Mouse (Mus musculus) spleen, postnatal 10 days (tissue): Measurements from ENCODE around the gene Rpl5.

ENCODE experiments used
- DNase-seq, 2 experiments: peaks; one replicate each; pipeline ENCODE4 v3.0.0; 2021 to 2022; ENCODE audit warnings: low spot score in 2 of 2

The Rpl5 gene

GRCm38 (mm10) chr5:107942941-107943340, 42.6 kb downstream of the Rpl5 start:
- DNase-seq: no peak

GRCm38 (mm10) chr5:107943526-107943925, 43.2 kb downstream of the Rpl5 start:
- no peak for DNase-seq

DNA sequence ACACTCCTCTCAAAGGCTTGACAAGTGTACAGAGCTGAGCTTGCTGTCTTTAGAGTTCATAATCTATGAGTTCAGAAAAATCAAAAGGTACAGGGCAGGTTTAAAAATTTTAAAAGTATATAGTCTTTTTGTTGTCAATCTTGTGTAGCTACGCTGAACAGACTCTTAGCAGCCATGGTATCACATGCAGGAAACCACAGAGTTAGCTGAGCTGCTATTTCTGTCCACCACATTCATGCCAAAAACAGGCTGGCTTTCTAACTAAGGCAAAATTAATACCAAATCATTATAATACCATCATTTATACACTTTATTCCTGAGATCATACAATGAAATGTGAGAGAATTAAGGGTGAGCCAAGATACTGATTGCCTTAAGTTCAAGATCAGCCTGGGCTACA, 46.2 kb downstream of the Rpl5 start:
- DNase-seq: no peak

GRCm38 (mm10) chr5:107947548-107947947, 47.2 kb downstream of the Rpl5 start:
- no peak for DNase-seq

DNA sequence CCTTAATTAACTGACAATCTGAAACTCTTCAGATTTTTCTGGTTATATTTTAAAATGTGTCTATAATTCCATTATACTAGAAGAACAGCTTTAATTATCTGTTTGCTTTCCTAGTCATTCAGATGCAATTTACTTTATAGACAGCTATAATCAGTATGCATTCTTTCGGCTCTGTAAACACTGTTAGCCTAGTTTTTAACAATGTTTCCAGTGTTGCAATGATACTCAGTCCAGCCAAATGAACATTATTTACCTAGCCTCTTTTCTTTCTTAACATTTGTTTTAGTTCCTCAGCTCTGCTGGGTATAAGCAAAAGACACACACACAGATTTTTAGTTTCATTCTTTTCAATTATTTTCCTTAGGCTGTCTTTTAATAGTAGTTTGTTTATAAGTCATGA, 48.6 kb downstream of the Rpl5 start:
- no peak for DNase-seq

- DNase-seq: peak in 1 of 2 experiments; percentile 5
Measured at GRCm38 (mm10) chr5:107949607-107950006, 49.3 kb downstream of the Rpl5 start.

DNA sequence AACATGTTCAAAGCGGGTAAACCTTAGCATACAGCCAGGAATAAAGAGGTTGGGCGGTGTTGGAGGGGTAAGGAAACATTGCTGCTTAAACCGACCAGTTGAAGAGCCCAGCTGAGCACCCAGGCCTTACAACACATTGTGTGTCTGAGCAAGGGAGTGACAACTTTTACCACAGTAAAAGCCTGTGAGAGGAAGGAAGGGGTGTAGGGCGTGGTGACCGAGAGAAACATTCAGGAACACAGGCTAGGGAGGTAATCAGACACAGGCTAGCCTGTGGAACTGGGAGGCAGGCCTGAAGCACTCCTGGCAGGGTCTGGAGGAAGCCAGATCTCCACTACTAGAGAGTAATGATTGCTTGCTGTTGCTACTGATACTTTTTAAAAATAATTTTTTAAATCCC, 50.3 kb downstream of the Rpl5 start:
- peak; percentile 7 to 38 for DNase-seq
